Mouse (Mus musculus): ENCODE results near the gene Bysl.

DNA sequence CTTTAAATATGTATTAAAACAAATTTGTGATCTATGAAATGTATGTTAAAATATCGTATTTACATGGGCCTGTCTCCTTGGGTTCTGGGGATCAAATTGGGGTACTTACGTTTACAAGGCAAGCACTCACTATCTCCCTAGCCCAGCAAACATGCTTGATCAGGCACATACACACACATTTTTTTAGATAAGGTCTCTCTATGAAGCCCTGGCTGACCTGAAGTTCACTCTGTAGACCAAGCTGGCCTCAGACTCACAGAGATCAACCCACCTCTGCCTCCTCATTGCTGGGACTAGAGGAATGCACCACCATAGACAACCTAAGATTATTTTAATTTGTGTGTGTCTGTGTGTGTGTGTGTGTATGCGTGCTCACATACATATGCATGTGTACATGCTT is 42.9 kb downstream of the Bysl start:
- TF ChIP-seq CTCF (IDR thresholded peaks at IDR 0.05; ENCODE audit: low read depth, low read length), result no peak
- no peak for TF ChIP-seq GATA1 (IDR thresholded peaks at IDR 0.05; ENCODE audit: borderline replicate concordance, low read length)
